Mouse (Mus musculus) heart, embryonic 15.5 days (tissue): ENCODE data around the gene Ccdc134. TPM values are rescaled to one million over a fixed set of nuclear protein-coding genes. Genes with fewer than 3 reads are reported as not detected.
"Not testable (repeated sequence)": the region's sequence is repeated elsewhere in the genome, so short reads cannot be mapped to it uniquely, and the experiment has no call there.

ENCODE experiments used
- ATAC-seq: fragments of 200-750 bp; cut with Nextera tagmentation; replicated peaks from 2 replicates; pipeline ENCODE4 v1.8.0; 2017; ENCODE audit warnings: low read depth, moderate TSS enrichment; ENCODE audit not compliant: insufficient number of reproducible peaks, insufficient read depth, low FRiP score
- H3K27ac ChIP-seq: fragments of 300-500 bp; sonication (generic); 2 replicates; pipeline ENCODE4 v1.5.1; 2015; ENCODE audit warnings: mild to moderate bottlenecking, inconsistent platforms
- H3K27me3 ChIP-seq: fragments of 300-500 bp; sonication (generic); 2 replicates; pipeline ENCODE4 v1.6.1; 2015; ENCODE audit warnings: inconsistent platforms
- H3K36me3 ChIP-seq: fragments of 300-500 bp; sonication (generic); 2 replicates; pipeline ENCODE4 v1.6.1; 2015; ENCODE audit warnings: mild to moderate bottlenecking, inconsistent platforms
- H3K4me1 ChIP-seq: fragments of 300-500 bp; sonication (generic); replicated peaks from 2 replicates; pipeline ENCODE4 v1.6.1; 2015; ENCODE audit warnings: inconsistent platforms
- H3K4me2 ChIP-seq: fragments of 300-500 bp; sonication (generic); 2 replicates; pipeline ENCODE4 v1.6.1; 2015; ENCODE audit warnings: inconsistent platforms, mild to moderate bottlenecking, moderate library complexity
- H3K4me3 ChIP-seq: fragments of 300-500 bp; sonication (generic); 2 replicates; pipeline ENCODE4 v1.5.1; 2015; ENCODE audit warnings: mild to moderate bottlenecking, inconsistent platforms
- H3K9ac ChIP-seq: fragments of 300-500 bp; sonication (generic); 2 replicates; pipeline ENCODE4 v1.6.1; 2015; ENCODE audit warnings: mild to moderate bottlenecking, inconsistent platforms
- H3K9me3 ChIP-seq: fragments of 300-500 bp; sonication (generic); replicated peaks from 2 replicates; pipeline ENCODE4 v1.6.1; 2016; ENCODE audit warnings: inconsistent platforms
- WGBS: fragments of 180-500 bp; shearing (Covaris S2); methylation state at CpG from one replicate; pipeline ENCODE4 v1.1.7; 2015; ENCODE audit warnings: mixed read lengths; 5-methylcytosine and 5-hydroxymethylcytosine counted together
- polyA plus RNA-seq: library from polyadenylated mRNA; unstranded; fragments of >200 nt; fragmentation: Nextera tagmentation; extraction: Ambion mirVana; gene quantifications from 2 replicates; pipeline ENCODE4 v1.2.1, GENCODE M21; 2015

Ccdc134 gene
- polyA plus RNA-seq, result 7.4 and 11.9 TPM in 2 replicates

DNA sequence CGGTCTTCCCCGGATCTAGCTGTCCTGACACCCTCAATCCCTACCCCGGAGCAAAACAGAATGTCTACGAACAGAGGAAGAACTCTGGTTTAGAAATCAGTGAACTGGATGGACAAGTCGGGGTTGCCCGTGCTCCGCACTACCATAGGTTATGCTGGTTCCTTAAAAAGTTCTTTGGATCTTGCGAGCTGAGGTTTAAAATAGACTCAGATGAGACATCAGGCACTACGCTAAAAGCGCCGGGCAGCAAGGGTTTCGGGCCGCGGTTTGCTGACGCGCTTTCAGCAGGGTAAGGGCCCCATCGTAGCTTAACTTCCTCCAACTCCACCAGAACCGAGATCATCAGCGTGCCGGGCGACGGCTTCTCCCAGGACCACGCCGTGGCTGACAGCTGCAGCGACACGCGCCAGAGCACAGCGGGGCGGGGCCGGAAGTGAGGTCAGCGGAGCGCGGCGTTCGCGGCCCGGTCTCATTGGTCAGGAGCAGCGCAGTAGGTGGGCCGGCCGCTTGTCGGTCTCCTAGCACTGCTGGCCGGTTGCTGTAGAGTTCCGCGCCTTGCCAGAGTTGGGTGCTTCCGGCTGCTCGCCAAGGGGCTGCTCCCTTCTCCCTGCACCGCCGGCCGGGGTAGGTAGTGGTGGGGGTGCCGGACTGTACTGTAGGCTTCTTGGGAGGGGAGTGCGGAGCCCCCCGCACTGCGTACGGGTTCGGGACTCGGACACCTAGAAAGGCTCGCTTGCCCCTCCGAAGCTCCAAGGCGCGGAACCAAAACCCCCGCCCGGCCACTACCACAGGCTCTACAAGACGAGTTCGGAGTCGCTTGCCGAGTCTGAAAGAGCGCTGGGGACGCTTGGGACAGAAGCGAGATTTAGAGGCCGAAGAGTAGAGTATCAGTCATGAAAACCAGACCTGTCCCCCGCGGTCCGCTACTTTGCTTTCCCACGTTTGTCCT lies at the start of gene Ccdc134:
Ccdc134 (plus strand) TSS at position 497 of the 949 bp plus-strand sequence.
- H3K27ac ChIP-seq, result peak within 1 kb of the TSS; percentile 50
- H3K9me3 ChIP-seq, result no peaks in the 10 kb centered on the region
- H3K4me1 ChIP-seq, result peaks cover 10% of the 10 kb centered on the region
- H3K36me3 ChIP-seq, result no peaks in the 10 kb centered on the region
- H3K4me2 ChIP-seq, result peak within 1 kb of the TSS; percentile 89
- H3K9ac ChIP-seq, result peak within 1 kb of the TSS; percentile 63
- H3K4me3 ChIP-seq, result peak within 1 kb of the TSS; percentile 62
- ATAC-seq, result peak; percentile 98
- WGBS, result under 1% methylated on average over 74 of the region's 74 CpGs
- H3K27me3 ChIP-seq, result no peaks in the 10 kb centered on the region

DNA sequence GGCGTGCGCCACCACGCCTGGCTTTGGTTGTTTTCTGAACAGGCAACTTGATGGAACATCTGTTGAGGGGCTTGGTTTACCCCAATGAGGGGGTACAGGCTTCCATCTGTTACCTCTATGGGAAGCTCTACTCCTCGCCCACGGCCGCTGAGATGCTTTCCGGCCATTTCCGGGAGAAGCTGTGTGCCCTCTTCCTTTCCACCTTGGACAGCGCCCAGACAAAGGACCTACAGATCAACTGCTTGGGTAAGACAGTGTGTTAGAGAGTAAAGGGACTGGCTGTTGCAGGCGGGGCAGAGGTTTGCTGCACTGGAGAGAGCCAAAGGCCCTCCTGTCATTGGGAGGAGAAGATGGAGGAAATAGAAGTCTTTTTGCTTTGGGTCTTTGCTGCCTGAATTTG lies 47.8 kb upstream of the Ccdc134 start:
- Histone ChIP-seq H3K4me2 (no peak overlapping the region), H3K36me3 (no peaks in the 10 kb centered on the region), H3K27me3 (peaks cover 17% of the 10 kb centered on the region), H3K4me1 (no peaks in the 10 kb centered on the region), H3K27ac (no peak overlapping the region), H3K4me3 (no peak overlapping the region), H3K9ac (no peak overlapping the region), H3K9me3 (no peaks in the 10 kb centered on the region)
- WGBS, result 46% methylated on average over 10 of the region's 10 CpGs
- no peak for ATAC-seq

DNA sequence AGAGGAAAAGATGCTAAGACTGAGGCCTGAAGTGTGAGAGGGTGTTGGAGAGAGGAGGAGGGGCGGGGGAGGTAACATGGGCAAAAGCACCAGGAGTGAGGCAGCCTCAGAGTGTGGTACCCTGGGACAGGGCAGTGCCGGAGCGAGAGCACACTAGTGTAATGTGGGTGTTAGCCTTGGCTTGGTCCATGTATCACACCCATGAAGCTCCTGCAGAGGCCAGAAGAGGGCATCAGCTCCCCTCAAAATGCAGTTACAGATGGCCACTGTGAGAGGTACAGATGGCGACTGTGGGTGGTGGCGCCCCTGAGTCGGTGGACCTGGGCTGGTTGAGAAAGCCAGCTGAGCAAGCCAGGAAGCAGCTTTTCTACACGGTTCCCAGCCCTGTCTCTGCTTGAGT lies 46.6 kb upstream of the Ccdc134 start:
- WGBS, result 21% methylated on average over 7 of the region's 7 CpGs
- H3K4me3 ChIP-seq, result no peak overlapping the region
- H3K27me3 ChIP-seq, result peaks cover 23% of the 10 kb centered on the region
- H3K9me3 ChIP-seq, result no peaks in the 10 kb centered on the region
- no peak overlapping the region for H3K27ac ChIP-seq
- no peak overlapping the region for H3K9ac ChIP-seq
- ATAC-seq, result no peak
- no peaks in the 10 kb centered on the region for H3K4me1 ChIP-seq
- no peak overlapping the region for H3K4me2 ChIP-seq
- no peaks in the 10 kb centered on the region for H3K36me3 ChIP-seq

DNA sequence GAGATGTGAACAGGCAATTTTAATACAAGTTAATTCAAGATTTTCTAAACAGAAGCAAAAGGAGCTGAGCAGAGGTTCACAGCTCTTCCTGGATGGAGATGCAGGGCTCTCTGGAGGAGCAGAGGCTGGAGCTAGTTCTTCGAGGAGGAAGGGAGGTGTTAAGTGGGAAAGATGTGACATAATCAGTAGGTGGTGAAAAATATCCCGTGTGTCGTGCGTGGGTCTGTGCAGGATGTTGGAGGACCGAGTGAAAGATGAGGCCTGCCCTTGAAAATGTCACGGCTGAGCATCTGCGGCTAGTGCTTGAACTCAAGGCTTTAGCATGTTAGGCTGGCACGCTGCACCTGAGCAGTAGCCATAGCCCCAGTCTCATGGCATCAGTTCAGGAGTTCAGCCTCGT lies 42.1 kb upstream of the Ccdc134 start:
- peaks cover 32% of the 10 kb centered on the region for H3K27me3 ChIP-seq
- no peak for ATAC-seq
- no peaks in the 10 kb centered on the region for H3K4me1 ChIP-seq
- H3K9me3 ChIP-seq, result no peaks in the 10 kb centered on the region
- WGBS, result 70% methylated on average over 9 of the region's 9 CpGs
- H3K36me3 ChIP-seq, result no peaks in the 10 kb centered on the region
- no peak overlapping the region for H3K27ac ChIP-seq
- H3K4me3 ChIP-seq, result no peak overlapping the region
- no peak overlapping the region for H3K4me2 ChIP-seq
- no peak overlapping the region for H3K9ac ChIP-seq

DNA sequence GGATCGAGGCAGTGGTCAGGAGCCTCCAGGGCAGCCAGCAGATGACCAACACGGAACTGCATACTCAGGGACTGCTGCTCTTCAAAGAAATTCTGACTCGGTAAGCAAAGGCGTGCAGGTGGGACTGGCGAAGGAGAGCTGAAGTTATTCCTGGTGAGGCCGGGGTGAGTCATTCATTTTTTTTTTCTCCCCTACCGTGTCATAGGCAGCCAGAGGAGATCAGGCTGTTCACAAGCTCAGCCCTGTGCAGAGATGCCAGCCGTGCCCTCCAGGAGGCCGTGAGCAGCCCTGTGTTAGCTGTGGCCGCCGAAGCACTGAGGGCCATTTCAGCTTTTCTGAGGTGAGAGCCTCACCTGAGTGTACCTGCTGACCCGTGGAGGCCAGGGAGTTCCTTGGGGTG lies 41.6 kb upstream of the Ccdc134 start:
- Histone ChIP-seq H3K4me3 (no peak overlapping the region), H3K9ac (no peak overlapping the region), H3K4me1 (no peaks in the 10 kb centered on the region), H3K36me3 (no peaks in the 10 kb centered on the region), H3K27ac (no peak overlapping the region), H3K4me2 (no peak overlapping the region), H3K27me3 (peaks cover 29% of the 10 kb centered on the region), H3K9me3 (no peaks in the 10 kb centered on the region)
- ATAC-seq, result no peak
- WGBS, result 68% methylated on average over 12 of the region's 12 CpGs

DNA sequence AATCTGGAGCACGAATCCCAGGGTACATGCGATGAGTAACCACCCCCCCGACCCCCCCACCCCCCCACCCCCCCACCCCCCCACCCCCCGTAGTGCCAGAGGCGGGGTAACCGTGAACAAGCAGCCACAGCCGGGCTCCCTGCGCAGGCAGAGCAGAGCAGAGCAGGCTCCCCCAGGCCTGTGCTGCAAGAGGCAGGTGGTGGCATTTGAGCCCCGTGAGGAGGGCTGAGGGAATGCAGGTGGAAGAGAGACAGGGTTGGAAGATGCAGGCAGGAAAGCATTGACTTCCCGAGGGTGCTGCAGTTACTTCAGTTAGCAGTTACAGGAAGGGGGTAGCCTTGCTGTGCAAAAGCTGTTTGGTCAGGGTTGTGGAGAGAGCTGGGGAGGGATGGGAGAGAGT lies 40.5 kb upstream of the Ccdc134 start:
- Histone ChIP-seq H3K4me2 (no peak overlapping the region), H3K27me3 (peaks cover 26% of the 10 kb centered on the region), H3K9me3 (no peaks in the 10 kb centered on the region), H3K27ac (no peak overlapping the region), H3K36me3 (no peaks in the 10 kb centered on the region), H3K4me3 (no peak overlapping the region), H3K9ac (no peak overlapping the region), H3K4me1 (no peaks in the 10 kb centered on the region)
- ATAC-seq, result no peak
- 8% methylated on average over 10 of the region's 10 CpGs for WGBS

DNA sequence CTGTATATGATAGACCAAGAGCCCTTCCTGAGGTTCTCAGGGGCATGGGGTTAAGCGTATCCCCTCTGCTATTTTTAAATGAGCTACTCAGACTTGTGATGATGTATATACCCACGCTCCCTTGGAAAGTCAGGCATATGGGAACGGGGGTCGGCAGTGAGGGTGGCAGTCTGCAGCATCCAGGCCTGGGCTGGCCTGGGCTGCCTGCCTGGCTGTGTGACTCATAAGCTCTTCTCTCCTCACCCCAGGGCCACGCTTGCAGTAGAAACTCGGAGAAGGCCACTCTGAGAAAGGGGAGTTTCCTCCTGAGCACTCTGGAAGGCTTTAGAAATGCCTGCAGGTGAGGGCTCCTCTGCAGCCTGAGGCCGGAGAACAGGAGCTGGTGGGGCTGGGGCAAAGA lies 36.7 kb upstream of the Ccdc134 start:
- Histone ChIP-seq H3K27ac (no peak overlapping the region), H3K27me3 (peaks cover 22% of the 10 kb centered on the region), H3K36me3 (no peaks in the 10 kb centered on the region), H3K4me3 (no peak overlapping the region), H3K9ac (no peak overlapping the region), H3K9me3 (no peaks in the 10 kb centered on the region), H3K4me1 (no peaks in the 10 kb centered on the region), H3K4me2 (no peak overlapping the region)
- no peak for ATAC-seq
- 62% methylated on average over 7 of the region's 7 CpGs for WGBS

DNA sequence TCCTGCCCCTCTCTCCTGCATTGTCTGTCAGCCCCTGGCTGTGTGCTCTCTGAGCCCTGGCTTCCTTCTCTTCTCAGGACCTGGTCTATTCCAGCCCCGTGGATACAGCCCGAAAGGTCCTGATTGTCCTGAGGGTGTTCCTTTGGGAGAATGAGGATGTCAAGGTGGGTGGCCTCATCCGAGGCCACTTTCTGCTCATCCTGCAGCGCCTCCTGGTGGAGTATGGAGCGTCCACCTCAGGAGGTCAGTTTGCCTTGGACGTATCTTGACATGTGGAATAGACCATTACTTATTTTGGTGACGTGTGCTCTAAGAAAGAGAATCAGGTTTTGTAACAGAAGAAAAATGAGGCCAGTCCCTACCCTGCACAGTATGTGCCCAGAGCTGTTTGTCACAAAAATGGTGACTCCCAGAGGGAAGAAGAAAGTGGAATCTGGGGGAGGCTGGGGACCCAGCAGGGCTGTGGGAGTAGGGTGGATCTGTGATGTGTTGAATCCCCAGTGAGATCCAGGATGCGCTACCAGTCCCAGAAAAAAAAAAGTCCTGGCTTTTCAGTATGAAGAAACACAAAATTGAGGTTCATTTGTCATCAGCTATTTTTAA lies 20.7 kb upstream of the Ccdc134 start:
- WGBS, result 22% methylated on average over 8 of the region's 8 CpGs
- no peaks in the 10 kb centered on the region for H3K4me1 ChIP-seq
- no peak for ATAC-seq
- H3K4me2 ChIP-seq, result no peak overlapping the region
- no peak overlapping the region for H3K4me3 ChIP-seq
- H3K9me3 ChIP-seq, result no peaks in the 10 kb centered on the region
- no peak overlapping the region for H3K9ac ChIP-seq
- no peak overlapping the region for H3K27ac ChIP-seq
- peaks cover 16% of the 10 kb centered on the region; the same call in 1 of the 2 replicates for H3K27me3 ChIP-seq
- H3K36me3 ChIP-seq, result no peaks in the 10 kb centered on the region

DNA sequence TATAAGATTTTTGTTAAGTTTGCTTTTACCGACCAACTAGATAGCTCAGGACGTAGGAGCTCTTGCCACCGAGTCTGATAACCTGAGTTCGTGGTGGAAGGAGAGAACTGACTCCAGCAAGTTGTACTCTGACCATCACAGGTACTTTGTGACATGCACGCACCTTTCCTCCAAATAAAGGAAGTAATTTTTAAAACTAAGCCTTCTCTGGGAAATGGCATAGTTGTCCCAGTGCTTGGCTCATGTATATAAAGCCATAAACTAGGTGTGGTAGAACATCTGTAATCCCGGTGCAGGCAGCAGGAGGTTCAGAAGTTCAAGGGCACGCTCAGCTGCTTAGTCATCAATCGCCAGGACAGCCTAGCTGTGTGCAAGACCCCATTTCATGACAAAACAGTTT lies 7.2 kb upstream of the Ccdc134 start:
- Histone ChIP-seq H3K4me2 (no peak overlapping the region), H3K9ac (no peak overlapping the region), H3K4me1 (no peaks in the 10 kb centered on the region), H3K9me3 (no peaks in the 10 kb centered on the region), H3K36me3 (no peaks in the 10 kb centered on the region), H3K4me3 (no peak overlapping the region), H3K27ac (no peak overlapping the region), H3K27me3 (no peaks in the 10 kb centered on the region)
- ATAC-seq, result no peak
- 79% methylated on average over 8 of the region's 8 CpGs for WGBS

DNA sequence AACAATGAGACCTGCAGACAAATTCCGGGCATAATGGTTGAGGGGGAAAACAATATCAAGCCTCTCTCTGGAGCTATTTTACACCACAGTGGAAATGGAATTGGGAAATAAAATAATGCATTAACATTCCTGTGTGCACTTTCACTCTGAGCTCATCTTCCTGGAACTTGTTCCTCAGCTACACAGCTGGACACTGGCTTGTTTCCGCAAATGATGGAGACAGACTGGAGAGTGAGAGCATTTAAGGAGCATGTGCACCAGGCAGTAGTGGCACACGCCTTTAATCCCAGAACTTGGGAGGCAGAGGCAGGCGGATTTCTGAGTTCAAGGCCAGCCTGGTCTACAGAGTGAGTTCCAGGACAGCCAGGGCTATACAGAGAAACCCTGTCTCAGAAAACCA lies 1.0 kb upstream of the Ccdc134 start:
- peaks cover 10% of the 10 kb centered on the region for H3K4me1 ChIP-seq
- not testable (repeated sequence) for H3K9ac ChIP-seq, H3K4me3 ChIP-seq, H3K36me3 ChIP-seq, H3K27ac ChIP-seq, ATAC-seq, H3K9me3 ChIP-seq, H3K27me3 ChIP-seq
- 80% methylated on average over 4 of the region's 4 CpGs for WGBS
- peak overlapping the region; percentile 89 for H3K4me2 ChIP-seq

DNA sequence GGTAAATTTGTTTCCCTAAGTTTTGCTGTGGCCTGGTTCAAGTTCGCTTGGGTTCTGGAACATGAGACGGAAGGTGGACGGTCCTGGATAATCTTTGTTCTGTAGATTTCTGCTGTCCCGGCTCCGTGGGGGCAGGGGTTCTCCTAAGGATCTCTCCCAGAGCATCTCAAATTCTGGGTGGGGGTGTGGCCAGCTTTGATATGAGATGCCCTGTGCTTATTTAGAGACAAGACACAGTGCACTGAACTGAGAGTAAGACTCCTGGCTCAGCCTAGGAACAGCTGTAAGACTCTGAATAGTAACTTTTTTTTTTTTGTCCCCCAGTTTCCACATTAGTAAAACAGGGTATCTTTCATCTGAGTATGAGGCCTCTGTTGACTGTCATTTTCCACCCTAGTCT lies 676 bp downstream of the Ccdc134 start:
- H3K9me3 ChIP-seq, result no peaks in the 10 kb centered on the region
- no peak; the same call in 1 of the 2 replicates for ATAC-seq
- peak overlapping the region; percentile 89 for H3K4me2 ChIP-seq
- H3K4me3 ChIP-seq, result peak overlapping the region; percentile 62
- no peaks in the 10 kb centered on the region for H3K36me3 ChIP-seq
- peak overlapping the region; percentile 50; the same call in 1 of the 2 replicates for H3K27ac ChIP-seq
- 1% methylated on average over 5 of the region's 5 CpGs for WGBS
- H3K4me1 ChIP-seq, result peaks cover 10% of the 10 kb centered on the region
- peak overlapping the region; percentile 63 for H3K9ac ChIP-seq
- no peaks in the 10 kb centered on the region for H3K27me3 ChIP-seq
